Mouse (Mus musculus) neutrophil, adult 59 days (primary cell): ENCODE data around the gene Zfp865. TPM values are rescaled to one million over a fixed set of nuclear protein-coding genes. Genes with fewer than 3 reads are reported as not detected.

Experiments used
- total RNA-seq, 2 experiments: library from RNA; stranded (reverse); gene quantifications; 1 replicate in 1 of 2; 2 replicates in 1 of 2; pipeline ENCODE4 v1.2.4; 2023

The Zfp865 gene
- total RNA-seq = 10 to 100 TPM; 31.9 to 37.3 TPM

GRCm38 (mm10) chr7:5020000-5020681 is at the start of gene Zfp865, which contains the start of gene Ccdc106:
Gene Zfp865 (plus strand): TSS chr7:5020376.
Gene Ccdc106 (plus strand): TSS chr7:5020553.

GRCm38 (mm10) chr7:4971068-4971467 is 49.1 kb upstream of the Zfp865 start, which contains the start of gene Sbk3:
Gene Sbk3 (minus strand): TSS chr7:4971168.

GRCm38 (mm10) chr7:4996003-4996895 is 23.9 kb upstream of the Zfp865 start, which contains the start of gene Zfp579:
Gene Zfp579 (minus strand): TSS chr7:4996158.

GRCm38 (mm10) chr7:5014251-5015117 is 5.7 kb upstream of the Zfp865 start, which contains the start of the genes Zfp524 and Fiz1:
Gene Zfp524 (plus strand): TSS chr7:5014415.
Gene Fiz1 (minus strand): TSS chr7:5014697.

GRCm38 (mm10) chr7:5015118-5016001 is 4.8 kb upstream of the Zfp865 start, which contains the start of gene Gm44973:
Gene Gm44973 (plus strand): TSS chr7:5015496.

GRCm38 (mm10) chr7:5033818-5034217 is 13.6 kb downstream of the Zfp865 start, which contains the start of gene 4632433K11Rik:
Gene 4632433K11Rik (plus strand): TSS chr7:5034118.

GRCm38 (mm10) chr7:5038109-5038732 is 18.0 kb downstream of the Zfp865 start, which contains the start of gene Zfp784:
Gene Zfp784 (minus strand): TSS chr7:5038446.

GRCm38 (mm10) chr7:5051193-5052192 is 31.3 kb downstream of the Zfp865 start, which contains the start of gene Zfp580:
Gene Zfp580 (plus strand): TSS chr7:5051538.

GRCm38 (mm10) chr7:5061774-5062359 is 41.7 kb downstream of the Zfp865 start, which contains the start of gene U2af2:
Gene U2af2 (plus strand): TSS chr7:5062143.

GRCm38 (mm10) chr7:5080010-5080751 is 60.0 kb downstream of the Zfp865 start, which contains the start of gene Epn1:
Gene Epn1 (plus strand): TSS chr7:5080235.

Other genes starting within 250 kb of the Zfp865 start
- gene Fam71e2, start 249.1 kb upstream of the Zfp865 start, total RNA-seq = not detected
- not detected for gene Il11, start 237.5 kb upstream of the Zfp865 start, total RNA-seq
- gene Tmem190, start 237.4 kb upstream of the Zfp865 start, total RNA-seq = not detected
- 1 to 10 TPM; 1.1 to 3.2 TPM for gene Tmem238, start 230.7 kb upstream of the Zfp865 start, total RNA-seq
- 100 to 1,000 TPM; 921 to 945 TPM for gene Rpl28, start 227.5 kb upstream of the Zfp865 start, total RNA-seq
- gene Ube2s, start 207.8 kb upstream of the Zfp865 start, total RNA-seq = 100 to 1,000 TPM; 187 to 214 TPM
- gene Shisa7, start 175.7 kb upstream of the Zfp865 start, total RNA-seq = not detected
- gene Isoc2b, start 150.1 kb upstream of the Zfp865 start, total RNA-seq = 1 to 10 TPM; 2.8 to 6.7 TPM
- gene Isoc2a, start 143.2 kb upstream of the Zfp865 start, total RNA-seq = 10 to 100 TPM in 1 of 2 experiments, 1 to 10 TPM in 1; 8.7 to 10.1 TPM
- gene Gm36210, start 113.9 kb upstream of the Zfp865 start, total RNA-seq = not detected
- 10 to 100 TPM; 13.2 to 15.5 TPM for gene Zfp628, start 105.2 kb upstream of the Zfp865 start, total RNA-seq
- gene Nat14, start 98.3 kb upstream of the Zfp865 start, total RNA-seq = 1 to 10 TPM; 2.1 to 3.2 TPM
- gene Ssc5d, start 94.6 kb upstream of the Zfp865 start, total RNA-seq = not detected
- not detected for gene Sbk2, start 56.0 kb upstream of the Zfp865 start, total RNA-seq
- gene Sbk3, start 49.2 kb upstream of the Zfp865 start, total RNA-seq = not detected
- 1 to 10 TPM; 2.8 to 3.5 TPM for gene Zfp579, start 24.2 kb upstream of the Zfp865 start, total RNA-seq
- 10 to 100 TPM; 13.0 to 20.8 TPM for gene Zfp524, start 6.0 kb upstream of the Zfp865 start, total RNA-seq
- gene Fiz1, start 5.7 kb upstream of the Zfp865 start, total RNA-seq = 10 to 100 TPM; 33.3 to 36.3 TPM
- gene Gm44973, start 4.9 kb upstream of the Zfp865 start, total RNA-seq = not detected
- gene Ccdc106, start 177 bp downstream of the Zfp865 start, total RNA-seq = under 1 TPM in 1 of 2 experiments, not detected in 1; 0.56 TPM
- not detected for gene 4632433K11Rik, start 13.7 kb downstream of the Zfp865 start, total RNA-seq
- gene Zfp784, start 18.1 kb downstream of the Zfp865 start, total RNA-seq = 1 to 10 TPM; 2.8 to 2.9 TPM
- gene Zfp580, start 31.2 kb downstream of the Zfp865 start, total RNA-seq = under 1 TPM; 0.47 to 0.71 TPM
- gene U2af2, start 41.8 kb downstream of the Zfp865 start, total RNA-seq = 100 to 1,000 TPM; 222 to 227 TPM
- gene Epn1, start 59.9 kb downstream of the Zfp865 start, total RNA-seq = 100 to 1,000 TPM; 139 to 160 TPM
- gene Rfpl4, start 96.6 kb downstream of the Zfp865 start, total RNA-seq = not detected
- under 1 TPM in 1 of 2 experiments, not detected in 1; 0.64 TPM for gene Rasl2-9, start 105.6 kb downstream of the Zfp865 start, total RNA-seq
- gene Vmn1r55, start 129.3 kb downstream of the Zfp865 start, total RNA-seq = not detected
- gene Vmn1r56, start 176.4 kb downstream of the Zfp865 start, total RNA-seq = not detected
- not detected for gene Vmn1r57, start 198.1 kb downstream of the Zfp865 start, total RNA-seq